Mouse (Mus musculus): Measurements from ENCODE around the gene Hes2.

The Hes2 gene

DNA sequence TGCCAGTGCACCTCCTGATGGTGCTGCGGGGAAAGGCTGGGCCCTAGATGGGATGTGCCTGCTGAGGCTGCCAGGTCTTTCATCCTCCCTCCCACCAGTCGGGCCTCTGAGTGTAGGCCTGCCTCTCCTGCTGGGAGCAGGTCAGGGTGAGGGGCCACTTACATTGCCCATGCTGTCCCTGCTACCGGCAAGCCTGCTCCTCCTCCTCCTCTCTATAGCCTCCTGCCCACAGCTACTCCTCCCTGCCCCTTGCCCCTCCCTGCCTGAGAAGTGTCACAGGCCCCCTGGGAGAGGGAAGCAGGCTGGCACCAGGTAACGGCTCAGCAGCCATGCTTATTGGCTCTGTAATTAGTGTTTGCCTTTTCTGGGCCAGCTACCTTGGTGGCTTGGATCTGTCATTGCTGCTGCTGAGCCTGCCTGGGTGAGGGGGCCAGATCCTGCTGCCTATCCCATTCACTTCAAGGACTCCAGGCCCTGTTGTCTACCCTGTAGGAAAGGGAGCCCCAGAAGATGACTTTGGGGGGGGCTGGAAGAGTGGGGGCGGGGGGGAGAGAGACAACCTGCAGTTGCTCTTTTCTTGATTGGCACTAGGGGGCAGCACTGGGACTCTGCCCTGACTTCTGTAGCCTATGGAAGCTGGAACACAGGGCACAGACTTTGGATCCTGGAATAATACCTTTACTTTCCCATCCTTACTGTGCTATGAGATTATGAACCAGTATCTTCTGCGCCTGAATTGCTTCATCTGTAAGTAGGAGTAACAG, 22.4 kb upstream of the Hes2 start:
- peaks cover 59% of the 10 kb centered on the region for H3K4me1 ChIP-seq (replicated peaks; ENCODE audit: low read depth, low read length)

GRCm38 (mm10) chr4:152136876-152137250, 21.8 kb upstream of the Hes2 start:
- TF ChIP-seq CTCF (conservative IDR thresholded peaks at IDR 0.05; ENCODE audit: low read length) (no peak), POU5F1 (IDR thresholded peaks at IDR 0.05; ENCODE audit: borderline replicate concordance, low read length) (no peak), NANOG (IDR thresholded peaks at IDR 0.05; ENCODE audit: borderline replicate concordance, low read length) (no peak)
- H3K9me3 ChIP-seq (ENCODE audit: low read length): no peaks in the 10 kb centered on the region
- peaks cover 53% of the 10 kb centered on the region for H3K4me1 ChIP-seq (replicated peaks; ENCODE audit: low read depth, low read length)
- no peak overlapping the region for H3K4me3 ChIP-seq (replicated peaks; ENCODE audit: low read length)
- H3K36me3 ChIP-seq (ENCODE audit: insufficient read depth, low read length): no peaks in the 10 kb centered on the region
- H3K27me3 ChIP-seq (ENCODE audit: insufficient read depth, low read length): peaks cover 40% of the 10 kb centered on the region

More for the DNA sequence above, 22.4 kb upstream of the Hes2 start:
- Histone ChIP-seq H3K27me3 (ENCODE audit: insufficient read depth, low read length) (peaks cover 41% of the 10 kb centered on the region), H3K36me3 (ENCODE audit: insufficient read depth, low read length) (no peaks in the 10 kb centered on the region), H3K4me3 (replicated peaks; ENCODE audit: low read length) (no peak overlapping the region), H3K9me3 (ENCODE audit: low read length) (no peaks in the 10 kb centered on the region)
- TF ChIP-seq NANOG (IDR thresholded peaks at IDR 0.05; ENCODE audit: borderline replicate concordance, low read length) (no peak), CTCF (conservative IDR thresholded peaks at IDR 0.05; ENCODE audit: low read length) (peak; percentile 54)

DNA sequence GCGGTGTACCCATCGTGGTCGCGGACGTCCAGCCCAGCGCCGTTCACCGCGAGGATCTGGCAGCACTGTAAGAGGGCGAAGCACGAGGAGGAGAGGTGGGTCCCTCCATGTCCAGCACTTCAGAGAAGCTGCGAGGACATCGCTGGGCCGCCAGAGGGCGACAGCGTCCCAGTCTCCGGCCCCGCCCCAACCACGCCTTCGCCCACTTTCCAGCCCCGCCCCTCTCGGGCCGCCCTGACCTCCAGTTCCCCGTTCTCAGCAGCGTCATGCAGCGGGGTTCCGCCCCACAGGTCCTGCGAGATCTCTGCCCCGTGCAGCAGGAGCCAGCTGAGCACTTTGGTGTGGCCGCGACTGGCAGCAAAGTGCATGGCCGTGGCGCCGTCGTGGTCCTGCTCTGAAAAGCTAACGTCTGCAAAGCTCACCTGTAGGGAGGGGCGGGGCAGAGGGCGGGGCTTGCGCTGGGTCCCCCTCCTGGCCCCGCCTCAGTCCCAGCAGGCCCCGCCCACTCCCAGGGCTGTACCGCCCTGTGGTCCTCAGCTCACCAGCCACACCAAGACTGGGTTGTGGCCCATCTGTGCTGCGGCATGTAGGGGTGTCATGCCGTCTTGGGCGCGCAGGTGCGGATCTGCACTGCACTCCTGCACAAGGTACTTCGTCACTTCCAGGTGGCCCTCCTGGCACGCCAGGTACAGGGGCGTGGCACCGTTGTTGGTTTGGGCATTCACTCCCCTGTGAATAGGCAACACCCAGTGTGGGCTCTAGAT, 20.0 kb upstream of the Hes2 start:
- peaks cover 26% of the 10 kb centered on the region for H3K27me3 ChIP-seq (ENCODE audit: insufficient read depth, low read length)
- no peaks in the 10 kb centered on the region for H3K9me3 ChIP-seq (ENCODE audit: low read length)
- H3K36me3 ChIP-seq (ENCODE audit: insufficient read depth, low read length): no peaks in the 10 kb centered on the region
- TF ChIP-seq NANOG (IDR thresholded peaks at IDR 0.05; ENCODE audit: borderline replicate concordance, low read length) (no peak), POU5F1 (IDR thresholded peaks at IDR 0.05; ENCODE audit: borderline replicate concordance, low read length) (no peak), CTCF (conservative IDR thresholded peaks at IDR 0.05; ENCODE audit: low read length) (peak; percentile 37)
- peak overlapping the region; percentile 87 for H3K4me3 ChIP-seq (replicated peaks; ENCODE audit: low read length)
- peaks cover 35% of the 10 kb centered on the region for H3K4me1 ChIP-seq (replicated peaks; ENCODE audit: low read depth, low read length)

GRCm38 (mm10) chr4:152140441-152140840, 18.2 kb upstream of the Hes2 start:
- H3K9me3 ChIP-seq (ENCODE audit: low read length): no peaks in the 10 kb centered on the region
- H3K27me3 ChIP-seq (ENCODE audit: insufficient read depth, low read length): peaks cover 26% of the 10 kb centered on the region
- no peaks in the 10 kb centered on the region for H3K36me3 ChIP-seq (ENCODE audit: insufficient read depth, low read length)
- H3K4me1 ChIP-seq (replicated peaks; ENCODE audit: low read depth, low read length): peaks cover 20% of the 10 kb centered on the region
- no peak for TF ChIP-seq NANOG (IDR thresholded peaks at IDR 0.05; ENCODE audit: borderline replicate concordance, low read length)
- peak; percentile 93 for TF ChIP-seq CTCF (conservative IDR thresholded peaks at IDR 0.05; ENCODE audit: low read length)
- no peak overlapping the region for H3K4me3 ChIP-seq (replicated peaks; ENCODE audit: low read length)

DNA sequence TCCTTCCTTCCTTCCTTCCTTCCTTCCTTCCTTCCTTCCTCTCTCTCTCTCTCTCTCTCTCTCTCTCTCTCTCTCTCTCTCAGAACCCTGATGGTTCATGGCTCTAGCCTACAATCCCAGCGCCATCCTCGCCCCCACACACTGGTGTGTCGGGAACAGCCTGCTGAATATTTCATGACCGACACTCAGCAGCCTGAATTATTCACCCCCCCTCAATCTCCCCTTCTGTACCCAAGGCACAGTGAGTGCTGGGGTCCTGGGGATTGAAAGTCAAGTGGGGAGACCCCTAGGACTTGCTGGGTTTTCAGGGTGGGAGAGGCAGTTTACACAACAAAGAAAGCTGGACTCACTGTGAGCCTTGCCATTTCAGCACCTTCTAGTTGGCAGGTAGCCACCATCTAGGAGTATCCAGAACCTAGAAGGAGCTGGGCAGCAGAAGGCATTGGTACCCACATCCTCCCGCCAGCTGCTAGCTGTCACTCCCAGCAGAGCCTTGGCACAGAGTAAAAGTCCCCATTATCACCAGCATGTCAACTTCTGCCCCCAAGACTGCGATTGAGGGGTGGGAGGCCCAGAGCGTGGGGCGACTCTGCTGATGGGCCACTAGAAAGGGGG, 17.0 kb upstream of the Hes2 start:
- TF ChIP-seq POU5F1 (IDR thresholded peaks at IDR 0.05; ENCODE audit: borderline replicate concordance, low read length) (no peak), NANOG (IDR thresholded peaks at IDR 0.05; ENCODE audit: borderline replicate concordance, low read length) (no peak), CTCF (conservative IDR thresholded peaks at IDR 0.05; ENCODE audit: low read length) (no peak)
- Histone ChIP-seq H3K9me3 (ENCODE audit: low read length) (no peaks in the 10 kb centered on the region), H3K36me3 (ENCODE audit: insufficient read depth, low read length) (no peaks in the 10 kb centered on the region), H3K4me3 (replicated peaks; ENCODE audit: low read length) (no peak overlapping the region), H3K27me3 (ENCODE audit: insufficient read depth, low read length) (peaks cover 33% of the 10 kb centered on the region), H3K4me1 (replicated peaks; ENCODE audit: low read depth, low read length) (peaks cover 19% of the 10 kb centered on the region)

GRCm38 (mm10) chr4:152143632-152144031, 15.0 kb upstream of the Hes2 start:
- TF ChIP-seq CTCF (conservative IDR thresholded peaks at IDR 0.05; ENCODE audit: low read length) (peak; percentile 61), NANOG (IDR thresholded peaks at IDR 0.05; ENCODE audit: borderline replicate concordance, low read length) (no peak), POU5F1 (IDR thresholded peaks at IDR 0.05; ENCODE audit: borderline replicate concordance, low read length) (no peak)
- Histone ChIP-seq H3K4me1 (replicated peaks; ENCODE audit: low read depth, low read length) (peaks cover 17% of the 10 kb centered on the region), H3K27me3 (ENCODE audit: insufficient read depth, low read length) (peaks cover 40% of the 10 kb centered on the region), H3K36me3 (ENCODE audit: insufficient read depth, low read length) (no peaks in the 10 kb centered on the region), H3K9me3 (ENCODE audit: low read length) (no peaks in the 10 kb centered on the region), H3K4me3 (replicated peaks; ENCODE audit: low read length) (no peak overlapping the region)

GRCm38 (mm10) chr4:152145473-152145872, 13.2 kb upstream of the Hes2 start:
- no peaks in the 10 kb centered on the region for H3K9me3 ChIP-seq (ENCODE audit: low read length)
- H3K4me3 ChIP-seq (replicated peaks; ENCODE audit: low read length): no peak overlapping the region
- H3K4me1 ChIP-seq (replicated peaks; ENCODE audit: low read depth, low read length): peaks cover 17% of the 10 kb centered on the region

DNA sequence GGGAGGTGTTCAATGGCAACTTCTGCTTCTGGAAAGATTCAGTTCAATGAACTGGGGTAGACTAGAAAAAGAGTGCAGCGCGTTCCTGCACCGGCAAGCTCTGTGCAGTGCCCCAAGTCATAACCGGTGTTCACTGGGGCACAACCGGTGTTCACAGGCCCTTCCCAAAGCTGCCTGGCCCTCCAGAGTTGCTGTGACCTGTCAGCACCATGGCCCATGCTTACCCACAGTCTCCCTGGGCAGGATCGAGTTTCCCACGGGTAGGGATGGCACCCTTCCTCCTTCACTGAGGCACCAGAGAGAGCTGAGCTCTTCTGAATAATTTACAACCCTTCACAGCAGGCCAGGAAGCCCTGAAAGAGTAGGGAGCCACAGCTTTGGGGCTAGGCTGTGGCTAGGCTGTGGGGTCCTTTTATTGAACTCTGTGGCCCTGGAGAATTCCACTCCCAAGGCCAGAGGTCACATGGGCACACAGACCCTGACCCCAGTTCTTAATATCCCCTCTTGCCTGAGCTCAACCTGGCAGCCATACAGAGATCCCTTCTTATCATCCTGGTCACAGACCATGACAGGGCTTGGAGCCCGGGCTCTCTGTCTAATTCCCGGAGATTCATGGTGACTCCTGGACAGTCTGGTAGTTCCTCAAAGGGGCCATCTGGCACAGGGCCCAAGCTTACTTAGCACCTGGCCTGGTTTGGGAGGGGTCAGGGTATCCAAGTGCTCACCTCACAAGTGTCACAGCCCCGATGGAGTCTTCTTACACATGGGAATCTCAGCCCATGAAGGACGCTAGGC, 12.4 kb upstream of the Hes2 start:
- peaks cover 20% of the 10 kb centered on the region for H3K4me1 ChIP-seq (replicated peaks; ENCODE audit: low read depth, low read length)
- no peak for TF ChIP-seq POU5F1 (IDR thresholded peaks at IDR 0.05; ENCODE audit: borderline replicate concordance, low read length)
- no peak for TF ChIP-seq CTCF (conservative IDR thresholded peaks at IDR 0.05; ENCODE audit: low read length)
- no peak for TF ChIP-seq NANOG (IDR thresholded peaks at IDR 0.05; ENCODE audit: borderline replicate concordance, low read length)
- H3K36me3 ChIP-seq (ENCODE audit: insufficient read depth, low read length): no peaks in the 10 kb centered on the region
- H3K4me3 ChIP-seq (replicated peaks; ENCODE audit: low read length): no peak overlapping the region
- H3K9me3 ChIP-seq (ENCODE audit: low read length): no peaks in the 10 kb centered on the region
- H3K27me3 ChIP-seq (ENCODE audit: insufficient read depth, low read length): peaks cover 59% of the 10 kb centered on the region

More at GRCm38 (mm10) chr4:152145473-152145872, 13.2 kb upstream of the Hes2 start:
- H3K36me3 ChIP-seq (ENCODE audit: insufficient read depth, low read length): no peaks in the 10 kb centered on the region
- TF ChIP-seq CTCF (conservative IDR thresholded peaks at IDR 0.05; ENCODE audit: low read length): no peak
- TF ChIP-seq POU5F1 (IDR thresholded peaks at IDR 0.05; ENCODE audit: borderline replicate concordance, low read length): no peak
- TF ChIP-seq NANOG (IDR thresholded peaks at IDR 0.05; ENCODE audit: borderline replicate concordance, low read length): no peak
- H3K27me3 ChIP-seq (ENCODE audit: insufficient read depth, low read length): peaks cover 58% of the 10 kb centered on the region
